Mouse (Mus musculus) C2C12 (cell line): ENCODE data around the gene Col16a1. TPM values are rescaled to one million over a fixed set of nuclear protein-coding genes. Genes with fewer than 3 reads are reported as not detected.
A peak's percentile ranks its signal among the peaks of the same experiment; 100 is the strongest.

Source experiments
- H3K27me3 ChIP-seq: one replicate; pipeline ENCODE4 v1.6.1; 2011; ENCODE audit not compliant: control insufficient read depth, insufficient read depth, insufficient read length
- H3K36me3 ChIP-seq: one replicate; pipeline ENCODE4 v1.6.1; 2011; ENCODE audit not compliant: control insufficient read depth, insufficient read depth
- H3K4me3 ChIP-seq: one replicate; pipeline ENCODE4 v1.5.1; 2011; ENCODE audit warnings: mild to moderate bottlenecking, control low read depth; ENCODE audit not compliant: poor library complexity, insufficient read depth, severe bottlenecking
- H3K79me2 ChIP-seq: one replicate; pipeline ENCODE4 v1.6.1; 2011; ENCODE audit not compliant: control insufficient read depth, insufficient read depth
- H3K79me3 ChIP-seq: one replicate; pipeline ENCODE4 v1.6.1; 2011; ENCODE audit warnings: low read depth, control low read depth
- H3ac ChIP-seq: one replicate; pipeline ENCODE3; 2011; ENCODE audit warnings: low read depth; ENCODE audit not compliant: control insufficient read depth, insufficient read length
- CEBPB ChIP-seq: IDR thresholded peaks from one replicate; pipeline ENCODE4 v1.6.1; 2011; ENCODE audit warnings: low read depth, mild to moderate bottlenecking, control low read depth, moderate library complexity
- CTCF ChIP-seq: IDR thresholded peaks from one replicate; pipeline ENCODE4 v1.5.1; 2011; ENCODE audit not compliant: control insufficient read depth, insufficient read depth, insufficient read length
- FOSL1 ChIP-seq: IDR thresholded peaks from one replicate; pipeline ENCODE4 v1.8.0; 2011; ENCODE audit warnings: mild to moderate bottlenecking, low read length; ENCODE audit not compliant: poor library complexity, insufficient read depth, severe bottlenecking
- MAX ChIP-seq: IDR thresholded peaks from one replicate; pipeline ENCODE4 v1.6.1; 2011; ENCODE audit warnings: mild to moderate bottlenecking, control low read depth
- MYOD1 ChIP-seq: IDR thresholded peaks from one replicate; pipeline ENCODE4 v1.6.1; 2011; ENCODE audit warnings: low read depth; ENCODE audit not compliant: control insufficient read depth, insufficient read length
- MYOG ChIP-seq: IDR thresholded peaks from one replicate; pipeline ENCODE4 v1.6.1; 2011; ENCODE audit not compliant: control insufficient read depth, insufficient read length; ENCODE audit errors: extremely low read depth
- USF1 ChIP-seq: IDR thresholded peaks from one replicate; pipeline ENCODE4 v1.6.1; 2011; ENCODE audit warnings: low read depth, mild to moderate bottlenecking, control low read depth, moderate library complexity
- polyA plus RNA-seq: library from polyadenylated mRNA; unstranded; fragments of >200 nt; fragmentation: generic; extraction: Trizol; gene quantifications from one replicate; pipeline ENCODE4 v1.2.1, GENCODE M21; 2012; ENCODE audit warnings: missing spikeins

Gene Col16a1
- polyA plus RNA-seq, 1 experiment, result 7.5 TPM

GRCm38 (mm10) chr4:130033496-130033895 is 14.1 kb upstream of the Col16a1 start:
- Histone ChIP-seq H3K79me2 (no peaks in the 10 kb centered on the region), H3K27me3 (peaks cover 20% of the 10 kb centered on the region), H3ac (no peak overlapping the region), H3K79me3 (no peaks in the 10 kb centered on the region), H3K36me3 (no peaks in the 10 kb centered on the region), H3K4me3 (no peak overlapping the region)
- TF ChIP-seq FOSL1 (no peak), MYOG (no peak), CTCF (no peak), USF1 (no peak), MAX (no peak)

- H3K36me3 ChIP-seq, result no peaks in the 10 kb centered on the region
- no peak overlapping the region for H3K4me3 ChIP-seq
- no peaks in the 10 kb centered on the region for H3K79me3 ChIP-seq
- H3K27me3 ChIP-seq, result peaks cover 20% of the 10 kb centered on the region
- no peak overlapping the region for H3ac ChIP-seq
- TF ChIP-seq CTCF (peak; percentile 51), FOSL1 (no peak)
- H3K79me2 ChIP-seq, result no peaks in the 10 kb centered on the region
Measured at GRCm38 (mm10) chr4:130036112-130036511, 11.5 kb upstream of the Col16a1 start.

- TF ChIP-seq CTCF, result no peak
- H3K79me3 ChIP-seq, result no peaks in the 10 kb centered on the region
- no peak overlapping the region for H3K4me3 ChIP-seq
- no peak overlapping the region for H3ac ChIP-seq
- peaks cover 20% of the 10 kb centered on the region for H3K27me3 ChIP-seq
- no peaks in the 10 kb centered on the region for H3K36me3 ChIP-seq
- H3K79me2 ChIP-seq, result no peaks in the 10 kb centered on the region
Measured at GRCm38 (mm10) chr4:130036573-130037401, 10.9 kb upstream of the Col16a1 start.

GRCm38 (mm10) chr4:130039351-130039750 is 8.3 kb upstream of the Col16a1 start:
- Histone ChIP-seq H3K79me3 (no peaks in the 10 kb centered on the region), H3K36me3 (no peaks in the 10 kb centered on the region), H3K4me3 (no peak overlapping the region), H3K27me3 (peaks cover 9% of the 10 kb centered on the region), H3K79me2 (no peaks in the 10 kb centered on the region), H3ac (no peak overlapping the region)
- TF ChIP-seq CEBPB (peak; percentile 47), CTCF (no peak), MYOD1 (peak; percentile 15)

- H3K27me3 ChIP-seq, result no peaks in the 10 kb centered on the region
- H3K79me2 ChIP-seq, result no peaks in the 10 kb centered on the region
- H3K79me3 ChIP-seq, result no peaks in the 10 kb centered on the region
- no peak overlapping the region for H3K4me3 ChIP-seq
- no peak overlapping the region for H3ac ChIP-seq
- no peaks in the 10 kb centered on the region for H3K36me3 ChIP-seq
- TF ChIP-seq FOSL1 (no peak), MAX (no peak), CEBPB (no peak), MYOG (no peak), USF1 (no peak), MYOD1 (no peak), CTCF (no peak)
Measured at GRCm38 (mm10) chr4:130041076-130041475, 6.6 kb upstream of the Col16a1 start.

GRCm38 (mm10) chr4:130044211-130044610 is 3.4 kb upstream of the Col16a1 start:
- no peaks in the 10 kb centered on the region for H3K27me3 ChIP-seq
- no peak overlapping the region for H3ac ChIP-seq
- H3K79me3 ChIP-seq, result no peaks in the 10 kb centered on the region
- no peaks in the 10 kb centered on the region for H3K36me3 ChIP-seq
- H3K79me2 ChIP-seq, result no peaks in the 10 kb centered on the region
- no peak for TF ChIP-seq MYOD1
- TF ChIP-seq MYOG, result no peak
- TF ChIP-seq CEBPB, result no peak
- no peak for TF ChIP-seq USF1
- TF ChIP-seq MAX, result no peak
- no peak for TF ChIP-seq FOSL1
- TF ChIP-seq CTCF, result no peak
- no peak overlapping the region for H3K4me3 ChIP-seq
